Mouse (Mus musculus): ENCODE measurements around the gene Phf21a.
A peak's percentile ranks its signal among the peaks of the same experiment; 100 is the strongest.

Gene Phf21a

DNA sequence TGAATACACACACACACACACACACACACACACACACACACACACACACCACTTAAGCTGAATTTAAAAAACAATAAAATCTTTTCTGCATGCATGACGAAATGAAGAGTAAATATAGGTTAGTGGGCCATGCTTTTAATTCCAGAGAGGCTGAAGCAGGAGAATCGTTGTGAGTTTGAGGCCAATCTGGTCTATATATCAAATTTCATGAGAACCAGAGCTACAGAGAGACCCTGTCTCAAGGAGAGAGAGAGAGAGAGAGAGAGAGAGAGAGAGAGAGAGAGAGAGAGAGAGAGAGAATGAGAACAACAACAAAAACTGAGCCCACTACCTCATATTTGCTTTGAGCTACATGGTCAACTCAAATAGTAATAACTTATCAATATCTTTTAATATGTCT, at the start of gene Phf21a:
TSS of gene Phf21a (plus strand) at position 301 of the 400 bp plus-strand sequence.
- DNase-seq: no peak

DNA sequence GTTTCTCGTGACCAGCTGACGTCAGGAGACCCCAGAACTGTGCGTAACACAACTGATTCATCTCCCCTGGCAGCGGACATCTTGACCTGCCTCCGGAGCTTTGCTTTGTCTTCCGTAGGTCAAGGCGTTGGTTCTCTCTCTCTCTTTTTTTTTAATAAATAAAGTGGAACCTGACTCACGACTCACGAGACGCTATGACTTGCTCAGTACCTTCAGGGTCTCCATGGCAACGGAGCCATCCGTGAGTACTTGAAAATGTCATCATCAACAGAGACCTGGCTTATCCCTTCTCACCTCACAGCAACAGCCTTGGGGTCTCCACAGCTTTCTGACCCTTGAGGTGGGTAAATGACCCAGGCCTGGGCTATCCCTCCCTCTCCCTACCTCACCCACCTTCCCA, 49.6 kb upstream of the Phf21a start:
- no peak for DNase-seq

DNA sequence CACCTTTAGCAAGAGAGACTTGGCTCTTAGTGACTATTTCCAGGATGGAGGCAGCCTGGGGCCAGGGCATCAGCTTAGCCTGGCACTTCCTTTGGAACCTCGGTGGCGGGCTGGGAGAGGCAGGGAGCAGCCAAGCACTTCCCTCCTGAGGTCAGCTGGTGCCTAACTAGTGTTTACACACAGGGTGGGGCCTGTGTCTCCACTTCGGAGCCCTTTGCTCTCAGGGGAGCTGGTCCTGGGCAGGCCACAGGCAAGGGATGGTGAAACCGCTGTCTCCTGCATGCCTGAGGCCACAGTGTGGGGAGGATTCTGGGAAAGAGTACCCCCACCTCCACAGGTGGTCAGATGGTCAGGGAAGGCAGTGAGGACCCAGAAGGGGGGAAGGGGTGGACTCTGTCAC, 45.3 kb upstream of the Phf21a start:
- DNase-seq: no peak

DNA sequence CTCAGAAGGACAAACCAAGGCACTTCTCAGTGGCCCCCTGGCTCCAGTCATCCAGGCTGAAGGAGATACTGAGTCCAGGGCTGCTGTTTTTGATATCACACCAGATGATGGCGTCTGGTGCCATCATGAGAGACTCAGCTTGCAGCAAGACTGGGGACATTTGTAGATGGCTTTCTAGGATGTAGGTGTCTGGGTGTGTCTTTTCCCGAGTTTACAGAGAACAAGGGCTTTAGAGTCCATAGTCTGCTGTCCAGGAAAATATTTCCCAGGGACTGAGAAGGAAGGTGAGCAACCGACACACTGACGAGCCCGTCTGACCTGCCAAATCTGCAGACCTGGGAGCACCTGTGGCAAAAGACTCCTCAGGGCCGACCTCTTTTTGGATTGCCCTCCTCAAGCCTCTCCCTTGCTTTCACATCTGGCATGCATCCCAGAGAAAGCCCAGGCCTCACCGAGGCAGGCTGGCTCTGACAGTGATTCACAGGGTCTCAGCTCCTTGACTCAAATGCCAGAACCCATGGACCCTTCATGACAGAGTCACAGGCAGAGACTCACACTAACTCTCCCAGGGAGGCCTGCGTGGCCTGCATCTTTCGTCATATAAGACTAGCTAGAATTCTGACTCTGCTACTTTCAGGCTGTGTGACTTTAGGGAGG, 44.8 kb upstream of the Phf21a start:
- no peak for DNase-seq

DNA sequence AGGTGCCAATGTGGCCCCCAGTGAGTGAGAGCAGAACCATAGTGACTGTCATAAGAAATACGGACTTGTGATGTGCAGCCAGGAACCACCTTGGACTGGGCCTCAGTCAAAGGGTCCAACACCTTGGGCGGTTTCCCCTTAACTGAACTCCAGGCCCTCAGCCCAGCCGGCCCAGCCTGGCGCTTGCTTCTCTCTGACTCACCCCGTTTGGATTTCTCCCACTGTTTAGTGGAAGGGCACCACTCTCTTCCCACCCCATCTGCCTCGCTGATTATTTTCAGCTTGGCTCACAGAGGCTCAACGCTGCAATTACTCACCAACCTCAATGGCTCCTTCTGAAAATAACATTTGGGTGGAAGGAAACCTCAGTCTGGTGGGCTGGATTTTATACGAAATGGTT, 40.7 kb upstream of the Phf21a start:
- no peak for DNase-seq

DNA sequence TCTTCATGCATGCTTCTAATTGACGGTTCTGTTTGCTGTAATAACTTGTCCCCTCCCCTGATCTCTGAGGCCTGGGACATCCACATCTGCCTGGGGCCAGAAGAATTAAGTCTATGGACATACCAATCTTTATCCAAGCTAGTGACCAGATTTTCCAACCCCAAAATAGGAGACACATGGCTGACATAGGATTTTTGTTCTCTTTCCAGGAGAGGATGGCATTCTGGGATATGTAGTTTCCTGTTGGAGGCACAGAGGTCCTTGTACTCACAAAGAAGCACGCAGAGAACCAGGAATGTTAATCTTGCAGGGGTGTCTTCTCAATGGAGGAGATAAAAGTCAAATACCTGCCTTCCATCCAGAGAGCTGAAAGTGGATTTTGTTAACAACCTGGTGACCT, 40.2 kb upstream of the Phf21a start:
- DNase-seq: no peak

DNA sequence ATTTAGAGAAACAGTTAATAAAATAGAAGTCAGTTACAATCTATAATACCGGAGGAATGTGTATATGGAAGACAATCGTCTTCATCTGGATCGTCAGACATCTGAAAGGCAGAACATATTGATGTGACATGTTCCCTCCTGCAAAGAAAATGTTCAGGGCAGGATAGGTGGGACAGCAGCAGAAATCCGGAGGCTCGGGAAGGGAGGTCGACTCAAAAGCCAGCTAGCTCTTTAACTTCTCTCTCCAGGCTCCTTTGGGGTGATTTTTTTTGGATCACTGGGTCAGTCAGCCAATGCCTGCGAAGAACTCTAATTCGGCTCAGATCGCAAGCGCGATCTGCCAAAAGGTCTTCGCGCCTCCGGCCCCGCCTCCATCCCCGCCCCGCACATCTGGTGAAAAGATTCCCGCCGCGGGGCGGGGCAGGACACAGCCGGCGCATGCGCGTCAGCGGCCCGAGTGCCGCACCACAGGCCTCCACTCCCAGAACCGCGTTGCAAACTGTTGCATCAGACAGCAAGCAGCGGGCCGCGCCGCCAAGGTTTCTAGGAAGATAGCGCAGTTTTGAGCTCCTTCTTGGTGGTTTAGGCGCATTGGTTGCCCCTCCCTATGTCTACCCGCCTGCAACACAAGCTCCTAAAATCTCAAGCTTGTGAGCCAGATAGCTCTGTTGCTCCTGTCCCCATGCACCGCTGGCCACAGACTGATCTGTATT, 37.7 kb upstream of the Phf21a start:
- peak; percentile 83 for DNase-seq

DNA sequence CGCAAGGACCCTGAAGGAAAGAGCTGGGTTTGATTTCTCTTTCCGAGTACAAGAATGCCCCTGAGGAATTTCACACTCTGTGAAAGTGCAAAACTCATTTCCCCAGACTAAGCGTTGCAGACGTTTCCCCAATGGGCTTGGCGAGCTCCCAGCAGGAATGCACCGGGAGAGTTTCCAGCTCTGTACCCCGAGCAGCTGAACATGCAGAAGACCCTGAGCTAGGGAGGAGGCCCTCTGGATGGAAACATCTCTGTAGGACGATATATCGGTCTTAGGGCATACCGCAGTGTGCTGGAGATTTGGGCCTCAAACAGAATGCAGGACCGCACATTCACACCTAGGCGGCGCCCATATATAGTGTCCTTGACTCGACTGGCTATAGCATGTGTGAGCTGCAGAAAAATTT, 37.1 kb upstream of the Phf21a start:
- peak; percentile 66 for DNase-seq

DNA sequence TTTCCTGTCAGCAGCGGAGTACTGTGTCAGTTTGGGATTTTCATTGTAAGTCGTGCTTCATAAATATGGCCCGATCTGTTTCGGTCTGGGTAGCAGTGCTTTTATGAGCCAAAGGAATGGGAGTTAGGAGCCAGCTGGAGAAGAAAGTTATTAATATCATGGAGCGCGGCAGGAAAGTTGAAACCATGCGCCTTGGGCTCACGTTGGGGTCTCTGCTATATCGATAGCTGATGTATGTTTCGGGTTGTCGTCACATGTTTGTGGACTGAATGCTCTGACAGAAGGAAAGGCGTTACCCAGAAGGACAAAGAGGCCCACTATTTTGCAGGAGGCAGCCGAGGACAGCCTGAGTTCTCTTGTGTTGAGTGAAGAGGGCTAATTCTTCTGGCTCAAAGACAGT, 36.2 kb upstream of the Phf21a start:
- DNase-seq: no peak

DNA sequence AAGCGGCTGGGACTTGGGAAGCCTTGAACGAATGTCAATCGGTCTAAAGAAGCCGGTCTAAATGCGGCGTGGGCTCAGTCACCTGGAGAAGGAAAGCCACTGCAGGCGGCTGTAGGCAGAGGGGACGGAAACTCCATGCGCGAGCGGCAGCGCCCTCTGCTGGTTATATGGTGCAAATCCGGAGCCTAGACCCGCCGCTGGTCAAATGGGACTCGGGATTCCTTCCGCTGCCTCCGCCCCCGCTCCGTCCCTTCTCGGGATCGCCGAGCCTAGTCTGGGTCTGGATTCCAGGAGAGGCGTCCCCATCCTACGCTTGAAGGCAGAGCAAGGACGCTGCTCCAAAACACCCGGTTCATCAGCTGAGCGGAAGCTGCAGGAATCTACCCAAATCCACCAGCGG, 34.4 kb upstream of the Phf21a start:
- DNase-seq: peak; percentile 97

DNA sequence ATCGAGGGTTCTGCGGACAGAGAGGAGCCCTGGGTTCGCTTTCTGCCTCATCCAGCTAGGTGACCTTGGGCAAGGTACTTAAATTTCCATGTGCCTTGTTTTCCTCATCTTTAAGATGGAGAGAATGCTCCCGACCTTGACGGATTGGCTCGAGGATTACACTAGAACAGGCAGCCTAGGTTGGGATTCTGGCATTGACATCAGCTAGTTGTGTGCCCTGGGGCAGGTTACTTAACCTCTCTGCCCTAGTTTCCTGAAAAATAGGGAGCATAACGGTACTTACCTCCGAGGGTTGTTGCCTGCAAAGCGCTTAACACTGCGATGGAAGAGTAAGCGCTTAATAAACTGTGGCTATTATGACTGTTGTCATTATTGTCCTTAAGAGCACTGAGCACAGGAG, 34.0 kb upstream of the Phf21a start:
- no peak for DNase-seq

DNA sequence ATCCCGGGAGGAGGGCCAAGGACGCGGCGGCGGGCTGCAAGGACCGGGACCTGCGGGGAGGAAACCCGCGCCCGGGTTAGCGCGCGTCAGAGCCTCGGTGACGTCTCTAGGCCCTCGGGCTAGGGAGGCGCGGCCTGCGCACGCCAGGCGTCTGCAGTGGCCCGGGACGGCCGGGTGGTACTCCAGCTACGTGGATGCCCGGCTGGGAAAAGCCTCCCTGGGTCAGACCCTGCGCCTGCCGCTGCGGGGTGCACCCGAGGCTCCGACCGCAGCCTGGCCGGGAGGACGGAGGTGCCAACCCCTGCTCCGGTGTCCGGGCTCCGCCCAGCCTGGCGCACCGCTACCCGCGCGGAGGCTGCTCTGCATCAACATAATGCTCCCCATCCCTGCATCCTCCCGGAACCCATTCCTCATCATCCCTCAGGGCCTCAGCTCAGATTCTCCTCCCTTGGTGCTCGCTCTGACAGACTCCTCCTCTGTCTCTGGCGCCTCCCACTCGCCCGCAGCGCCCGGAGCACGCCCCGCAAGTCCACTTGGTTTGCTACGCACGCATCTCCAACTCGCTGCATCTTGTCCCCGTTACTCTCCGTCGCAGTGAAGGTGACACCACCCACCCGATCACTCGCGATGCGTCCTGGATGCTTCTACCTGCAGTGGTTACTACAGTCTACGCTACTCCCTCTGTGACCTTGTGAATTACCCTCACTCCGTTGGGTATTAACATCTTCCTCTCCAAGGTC, 33.3 kb upstream of the Phf21a start:
- DNase-seq: peak; percentile 85

DNA sequence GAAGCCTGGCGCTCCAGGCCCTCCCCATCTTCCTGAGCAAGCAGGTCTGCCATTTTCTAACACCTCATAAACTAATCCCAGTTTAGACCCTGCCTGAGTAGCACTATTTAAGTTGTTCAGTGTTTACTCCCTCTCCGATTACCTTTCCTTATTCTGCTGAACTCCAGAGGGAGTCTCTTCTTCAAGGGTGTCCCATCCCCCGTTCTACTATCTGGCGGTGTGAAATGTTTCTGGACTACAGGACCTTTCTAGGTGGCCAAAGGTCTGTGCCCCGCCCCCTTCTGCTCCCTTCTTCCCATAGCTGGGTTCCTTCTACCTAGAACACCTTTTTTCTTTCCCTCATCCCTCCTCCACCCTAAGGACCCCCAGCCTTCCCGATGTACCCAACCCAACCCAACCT, 32.6 kb upstream of the Phf21a start:
- no peak for DNase-seq

DNA sequence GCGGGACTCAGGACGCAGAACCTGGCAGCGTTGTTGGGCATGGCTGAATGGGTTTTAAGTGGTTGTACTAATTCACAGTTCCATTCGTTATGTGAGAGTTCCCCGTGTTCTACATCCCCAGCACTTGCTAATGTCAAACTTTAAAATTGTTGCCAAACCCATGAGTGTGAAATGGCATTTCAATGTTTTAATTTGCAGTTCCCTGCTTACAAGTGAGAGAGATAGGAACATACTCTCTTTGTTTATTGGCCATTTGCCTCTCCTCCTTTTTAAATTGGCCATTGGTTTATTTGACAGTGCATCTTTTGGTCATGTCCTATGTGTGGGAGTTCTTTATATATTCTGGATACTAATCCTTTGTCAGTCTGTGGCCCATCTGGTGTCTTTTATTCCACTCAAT, 31.6 kb upstream of the Phf21a start:
- DNase-seq: no peak

DNA sequence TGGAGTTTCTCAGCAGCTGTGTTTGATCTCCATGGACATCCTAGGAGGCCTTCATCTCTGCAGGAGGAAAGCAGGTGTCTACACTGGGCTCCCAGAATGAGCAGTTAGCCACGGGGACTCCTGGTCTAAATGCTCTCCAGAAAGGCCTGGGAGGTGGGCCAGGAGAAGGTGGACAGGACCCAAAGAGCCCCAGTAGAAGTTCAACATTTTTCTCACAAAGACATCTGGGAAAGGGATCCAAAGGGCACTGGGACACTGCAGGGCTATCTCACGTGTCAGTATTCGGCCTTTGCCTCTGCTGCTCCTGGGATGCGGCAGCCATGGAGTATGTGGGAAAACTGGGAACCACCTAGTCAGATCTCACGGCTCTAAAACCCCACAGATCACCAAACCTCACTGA, 29.8 kb upstream of the Phf21a start:
- DNase-seq: no peak

DNA sequence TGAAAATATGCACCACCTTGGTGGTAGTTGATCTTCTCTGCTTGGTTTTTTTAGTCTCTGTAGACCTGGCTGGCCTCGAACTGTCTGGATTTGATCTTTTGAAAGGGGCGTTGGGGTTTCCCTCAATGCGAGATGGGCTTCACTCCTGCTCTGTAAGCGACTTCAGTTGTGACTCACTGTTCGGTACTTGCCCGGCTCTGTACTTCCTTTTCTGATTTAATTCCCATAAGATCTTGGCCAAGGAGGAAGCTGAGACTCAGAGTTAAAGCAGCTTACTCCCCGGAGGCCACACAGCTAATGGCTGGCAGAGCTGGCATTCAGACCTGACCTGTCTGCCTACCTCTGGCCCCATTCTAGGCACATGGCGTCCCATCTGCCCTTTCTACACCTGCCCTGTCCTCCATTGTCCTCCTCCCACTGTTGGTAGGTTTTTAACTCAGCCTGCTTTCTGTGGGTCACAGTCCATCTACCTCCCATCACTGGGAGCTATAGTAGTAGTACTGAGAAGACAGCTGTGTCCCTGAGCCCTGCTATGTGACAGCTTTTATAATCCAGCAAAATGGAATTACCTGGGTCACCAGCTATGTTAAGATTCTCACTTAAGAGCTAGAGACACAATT, 27.5 kb upstream of the Phf21a start:
- no peak for DNase-seq

DNA sequence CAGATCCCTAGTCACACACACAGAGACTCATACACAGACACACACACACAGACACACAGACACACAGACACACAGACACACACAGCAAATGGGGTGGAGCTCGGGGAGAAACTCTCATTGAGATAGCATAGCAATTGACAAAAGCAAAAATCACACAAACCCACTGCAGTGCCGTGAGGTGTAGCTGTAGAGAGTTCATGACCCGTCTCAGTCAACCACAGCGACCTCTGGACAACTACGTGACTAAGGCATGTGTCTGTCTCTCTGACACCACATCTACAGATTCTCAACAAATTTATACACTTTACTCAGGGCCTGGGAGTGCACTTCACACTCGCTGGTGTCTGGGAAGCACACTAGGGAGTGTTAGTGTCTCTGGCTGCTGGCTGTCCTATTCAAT, 27.0 kb upstream of the Phf21a start:
- DNase-seq: no peak

DNA sequence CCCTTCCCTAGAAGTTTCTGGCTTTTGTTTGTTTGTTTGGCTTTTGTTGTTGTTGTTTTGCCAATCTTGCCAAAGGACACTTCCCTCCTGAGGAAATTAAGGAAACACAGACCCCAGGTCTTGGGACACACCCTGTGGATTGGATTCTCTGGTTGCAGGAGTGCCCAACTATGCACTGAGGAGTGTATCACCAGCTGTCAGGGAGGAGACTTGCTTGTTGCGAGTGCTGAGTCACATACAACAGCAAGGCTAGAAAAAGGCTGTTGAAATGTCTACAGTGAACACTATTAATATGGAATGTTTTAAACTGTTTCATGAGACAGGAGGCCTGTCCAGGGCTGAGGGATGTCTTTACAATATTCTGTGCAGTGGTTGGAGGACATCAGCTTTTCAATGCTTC, 26.0 kb upstream of the Phf21a start:
- DNase-seq: no peak

DNA sequence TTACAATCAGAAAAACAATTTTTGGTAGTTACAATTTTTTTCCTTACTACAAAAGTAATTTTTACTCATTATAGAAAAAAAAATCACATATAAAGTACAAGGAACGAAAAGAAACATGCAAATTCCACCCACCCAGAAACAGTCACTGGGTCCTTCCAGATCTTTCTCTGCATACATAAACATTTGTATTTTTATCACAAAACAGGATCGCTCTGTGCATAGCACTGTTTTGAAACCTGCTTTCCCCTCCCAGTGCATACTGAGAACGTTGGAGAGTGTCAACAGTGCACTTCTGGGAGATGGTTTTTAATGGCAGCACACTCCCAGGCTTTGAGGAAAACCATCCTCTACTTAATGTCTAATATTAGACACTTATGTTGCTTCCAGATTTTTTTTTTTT, 25.3 kb upstream of the Phf21a start:
- no peak for DNase-seq

DNA sequence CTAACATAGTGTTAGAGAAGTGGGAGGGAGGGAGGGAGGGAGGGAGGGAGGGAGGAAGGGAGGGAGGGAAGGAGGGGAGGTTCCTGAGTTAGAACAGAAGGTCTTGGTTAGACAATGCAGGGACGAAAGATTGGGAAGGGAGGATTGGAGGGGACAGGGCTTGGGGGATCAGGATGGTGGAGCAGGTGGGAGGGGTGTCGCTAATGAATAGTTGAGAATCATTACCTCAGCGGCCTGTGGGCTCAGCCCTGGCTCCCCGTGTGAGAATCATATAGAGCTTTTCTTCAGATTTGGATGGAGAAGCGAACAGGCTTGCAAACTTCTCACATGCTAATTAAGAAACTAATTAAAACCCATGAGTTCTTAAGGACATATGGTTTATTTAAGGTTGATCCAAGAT, 23.3 kb upstream of the Phf21a start:
- DNase-seq: no peak

DNA sequence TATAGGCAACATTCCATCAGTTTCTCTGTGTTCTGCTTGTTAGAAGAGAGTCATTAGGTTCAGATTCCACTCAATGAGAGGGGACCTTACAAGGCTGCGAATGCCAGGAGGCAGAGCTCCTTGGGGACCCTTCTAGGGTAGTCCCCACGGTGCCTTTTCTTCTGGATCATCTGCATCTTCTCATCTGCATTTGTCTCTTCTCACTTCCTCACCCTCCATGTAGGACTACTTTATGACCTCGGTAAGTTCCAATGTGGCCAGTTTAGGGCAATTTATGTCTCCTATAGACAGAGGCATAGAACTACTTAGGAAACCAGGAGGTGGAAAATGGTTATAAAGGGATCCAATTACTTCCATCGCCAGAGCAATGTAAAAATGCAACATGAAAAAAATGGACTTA, 21.8 kb upstream of the Phf21a start:
- no peak for DNase-seq

DNA sequence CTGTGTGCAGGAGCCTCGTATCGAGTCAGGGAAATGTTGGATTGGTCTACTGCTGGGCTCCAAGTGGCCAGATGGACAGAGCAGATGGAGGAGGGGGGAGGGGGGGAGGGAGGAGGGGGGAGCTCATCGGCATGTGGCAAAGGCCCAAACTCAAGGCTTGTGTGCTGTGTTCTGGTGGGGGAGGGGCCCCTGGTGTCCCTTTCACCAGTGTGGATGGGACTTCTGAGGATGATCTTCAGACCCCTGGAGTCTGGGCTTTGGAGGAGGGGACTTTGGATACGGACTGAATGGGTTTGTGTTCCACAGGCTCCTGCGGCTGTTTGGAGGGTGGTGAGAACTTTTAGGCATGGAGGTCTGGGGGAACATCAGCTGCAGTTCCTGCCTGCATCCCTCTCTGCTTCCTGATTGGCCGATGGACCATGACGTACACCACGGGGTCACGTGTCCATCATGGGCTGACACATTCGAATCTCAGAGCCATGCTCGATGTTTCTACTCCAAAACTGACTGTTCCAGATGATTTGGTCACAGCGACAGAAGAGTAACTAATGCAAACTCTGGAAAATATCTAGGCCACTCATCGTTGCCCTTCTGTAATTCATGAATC, 16.7 kb upstream of the Phf21a start:
- DNase-seq: peak; percentile 82

DNA sequence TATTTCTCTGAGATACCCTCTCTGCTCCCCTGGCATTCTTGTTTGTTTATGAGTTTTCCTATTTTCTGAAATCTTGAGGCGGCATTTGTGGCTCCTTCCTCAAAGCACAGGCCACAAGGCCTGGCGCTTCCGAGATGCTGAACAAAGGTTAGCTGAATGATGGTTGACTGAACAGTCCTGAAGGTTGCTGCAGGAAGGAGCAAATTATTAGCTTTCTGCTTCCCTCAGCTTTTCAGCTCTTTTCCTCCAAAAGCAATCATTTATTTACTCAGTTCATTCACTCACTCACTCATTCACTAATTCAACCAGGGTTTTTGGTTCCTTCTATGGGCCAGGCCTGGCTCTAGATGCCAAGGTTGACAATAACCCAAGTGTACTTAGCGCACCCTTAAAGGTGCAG, 10.7 kb upstream of the Phf21a start:
- DNase-seq: no peak
